Mouse (Mus musculus) spleen, adult 2 months (tissue): ENCODE results near the gene Unc45b. TPM values are rescaled to one million over a fixed set of nuclear protein-coding genes. Genes with fewer than 3 reads are reported as not detected.
A peak's percentile ranks its signal among the peaks of the same experiment; 100 is the strongest.
"Not testable (repeated sequence)": the region's sequence is repeated elsewhere in the genome, so short reads cannot be mapped to it uniquely, and the experiment has no call there.

Source experiments
- DNase-seq, 2 experiments: peaks; one replicate each; pipeline versions ENCODE4 v3.0.0 to v3.0.0-alpha.2; 2012 to 2021; ENCODE audit warnings: low spot score in 2 of 2, low read depth in 1 of 2
- H3K27ac ChIP-seq: fragments of 200-500 bp; 2 replicates; pipeline ENCODE4 v1.5.1; 2012; ENCODE audit warnings: low read length, inconsistent platforms; ENCODE audit not compliant: insufficient read depth
- H3K27me3 ChIP-seq: fragments of 200-500 bp; 2 replicates; pipeline ENCODE4 v1.6.1; 2012; ENCODE audit warnings: mild to moderate bottlenecking, moderate library complexity, low read length, inconsistent platforms; ENCODE audit not compliant: control insufficient read depth, insufficient read depth
- H3K36me3 ChIP-seq: fragments of 200-500 bp; 2 replicates; pipeline ENCODE4 v1.6.1; 2012; ENCODE audit warnings: mild to moderate bottlenecking, low read length, inconsistent platforms; ENCODE audit not compliant: control insufficient read depth, insufficient read depth
- H3K4me1 ChIP-seq: fragments of 200-500 bp; 2 replicates; pipeline ENCODE4 v1.6.1; 2011; ENCODE audit warnings: inconsistent platforms; ENCODE audit not compliant: control insufficient read depth, insufficient read depth, insufficient read length
- H3K4me3 ChIP-seq: fragments of 200-500 bp; 2 replicates; pipeline ENCODE4 v1.5.1; 2011; ENCODE audit warnings: mild to moderate bottlenecking, inconsistent platforms; ENCODE audit not compliant: insufficient read depth, insufficient read length; ENCODE audit errors: extremely low read depth
- CTCF ChIP-seq: fragments of 200-500 bp; IDR thresholded peaks from 2 replicates; pipeline ENCODE4 v1.5.1; 2011; ENCODE audit warnings: mild to moderate bottlenecking, inconsistent platforms; ENCODE audit not compliant: insufficient read depth, insufficient read length, insufficient replicate concordance; ENCODE audit errors: extremely low read depth
- POLR2A ChIP-seq: fragments of 200-500 bp; IDR thresholded peaks from 2 replicates; pipeline ENCODE4 v1.6.1; 2011; ENCODE audit warnings: low read depth, low read length, inconsistent platforms
- WGBS: fragments of 180-500 bp; shearing (Covaris S2); methylation state at CpG from one replicate; pipeline ENCODE4 v1.1.7; 2018; 5-methylcytosine and 5-hydroxymethylcytosine counted together
- polyA plus RNA-seq: library from polyadenylated mRNA; depleted of rRNA; stranded (reverse); fragments of >200 nt; gene quantifications from 2 replicates; pipeline ENCODE4 v1.2.3, GENCODE M21; 2012

The Unc45b gene
- polyA plus RNA-seq, 1 experiment: 0.82 TPM

DNA sequence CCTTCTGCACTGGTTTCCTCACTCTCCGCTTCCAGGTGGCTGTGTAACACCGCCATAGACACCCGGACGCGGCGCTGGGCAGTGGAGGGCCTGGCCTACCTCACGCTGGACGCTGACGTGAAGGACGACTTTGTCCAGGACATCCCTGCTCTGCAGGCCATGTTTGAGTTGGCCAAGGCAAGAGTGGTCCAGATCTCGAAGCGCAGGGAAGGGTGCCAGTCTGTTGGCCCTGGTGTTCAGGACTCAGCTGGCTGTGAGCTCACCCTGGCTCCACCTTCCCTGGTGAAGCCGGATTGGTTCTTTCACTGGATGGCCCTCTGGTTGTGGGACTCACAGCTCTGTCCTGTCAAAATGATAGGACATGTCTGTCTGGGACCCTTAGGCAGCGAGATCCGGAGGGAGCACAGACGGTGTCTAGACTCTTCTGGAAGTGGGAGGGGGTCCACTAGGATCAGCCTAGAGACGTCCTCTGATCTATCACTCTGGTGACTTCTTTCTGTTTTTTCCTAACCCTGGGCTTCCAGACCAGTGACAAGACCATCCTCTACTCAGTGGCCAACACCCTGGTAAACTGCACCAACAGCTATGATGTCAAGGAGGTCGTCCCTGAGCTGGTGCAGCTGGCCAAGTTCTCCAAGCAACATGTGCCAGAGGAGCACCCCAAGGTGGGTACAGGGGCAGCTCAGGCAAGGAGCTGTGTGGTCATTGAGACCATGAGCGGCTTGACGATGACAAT lies 18.7 kb downstream of the Unc45b start:
- no peak overlapping the region for H3K4me3 ChIP-seq
- DNase-seq: no peak
- 75% methylated on average over 20 of the region's 20 CpGs for WGBS
- H3K4me1 ChIP-seq: peaks cover 7% of the 10 kb centered on the region
- peaks cover 18% of the 10 kb centered on the region for H3K27me3 ChIP-seq
- no peak overlapping the region for H3K27ac ChIP-seq
- TF ChIP-seq POLR2A (no peak), CTCF (no peak)
- H3K36me3 ChIP-seq: no peaks in the 10 kb centered on the region

DNA sequence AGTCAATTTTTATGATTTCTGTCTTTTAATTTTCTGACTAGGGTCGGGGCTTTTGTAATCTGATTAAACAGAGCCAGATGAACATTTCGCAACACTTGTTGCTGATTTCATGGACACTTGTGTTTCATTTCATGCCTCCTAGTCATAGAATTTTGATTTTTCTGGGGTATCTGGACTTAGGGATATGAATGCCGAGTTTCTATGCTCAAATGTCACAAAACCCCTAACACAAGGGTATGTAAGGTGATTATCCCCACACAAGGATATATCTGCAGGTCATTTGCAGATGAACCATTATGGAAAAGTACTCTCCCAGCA lies 19.2 kb downstream of the Unc45b start:
- Histone ChIP-seq H3K4me3 (no peak overlapping the region), H3K27me3 (peaks cover 22% of the 10 kb centered on the region), H3K36me3 (no peaks in the 10 kb centered on the region), H3K27ac (no peak overlapping the region), H3K4me1 (peaks cover 7% of the 10 kb centered on the region)
- no peak for DNase-seq
- WGBS: 41% methylated on average over 3 of the region's 3 CpGs
- TF ChIP-seq POLR2A (no peak), CTCF (no peak)

DNA sequence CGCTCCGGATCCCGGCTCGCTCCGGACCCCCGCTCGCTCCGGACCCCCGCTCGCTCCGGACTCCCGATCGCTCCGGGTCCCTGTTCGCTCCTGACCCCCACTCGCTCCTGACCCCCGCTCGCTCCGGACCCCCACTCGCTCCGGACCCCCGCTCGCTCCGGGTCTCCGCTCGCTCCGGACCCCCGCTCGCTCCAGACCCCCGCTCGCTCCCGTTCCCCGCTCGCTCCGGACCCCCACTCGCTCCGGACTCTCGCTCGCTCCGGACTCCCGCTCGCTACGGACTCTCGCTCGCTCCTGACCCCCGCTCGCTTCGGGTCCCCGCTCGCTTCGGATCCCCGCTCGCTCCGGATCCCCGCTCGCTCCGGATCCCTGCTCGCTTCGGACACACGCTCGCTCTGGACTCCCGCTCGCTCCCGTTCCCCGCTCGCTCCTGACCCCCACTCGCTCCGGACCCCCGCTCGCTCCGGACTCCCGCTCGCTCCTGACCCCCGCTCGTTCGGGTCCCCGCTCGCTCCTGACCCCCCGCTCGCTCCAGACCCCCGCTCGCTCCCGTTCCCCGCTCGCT lies 20.1 kb downstream of the Unc45b start:
- DNase-seq, H3K36me3 ChIP-seq, H3K4me1 ChIP-seq, H3K27ac ChIP-seq, H3K4me3 ChIP-seq: not testable (repeated sequence)
- WGBS: 12% methylated on average over 84 of the region's 85 CpGs
- H3K27me3 ChIP-seq: peaks cover 24% of the 10 kb centered on the region

DNA sequence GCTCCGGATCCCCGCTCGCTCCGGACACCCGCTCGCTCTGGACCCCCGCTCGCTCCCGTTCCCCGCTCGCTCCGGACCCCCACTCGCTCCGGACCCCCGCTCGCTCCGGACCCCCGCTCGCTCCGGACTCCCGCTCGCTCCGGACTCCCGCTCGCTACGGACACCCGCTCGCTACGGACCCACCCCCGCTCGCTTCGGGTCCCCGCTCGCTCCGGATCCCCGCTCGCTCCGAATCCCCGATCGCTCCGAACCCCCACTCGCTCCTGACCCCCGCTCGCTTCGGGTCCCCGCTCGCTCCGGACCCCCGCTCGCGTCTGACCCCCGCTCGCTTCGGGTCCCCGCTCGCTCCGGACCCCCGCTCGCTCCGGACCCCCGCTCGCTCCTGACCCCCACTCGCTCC lies 20.8 kb downstream of the Unc45b start:
- H3K27ac ChIP-seq, H3K4me1 ChIP-seq, H3K36me3 ChIP-seq, DNase-seq: not testable (repeated sequence)
- 8% methylated on average over 61 of the region's 63 CpGs for WGBS
- Histone ChIP-seq H3K27me3 (peaks cover 26% of the 10 kb centered on the region), H3K4me3 (0 out of 2 replicates have a peak overlapping the region, but pooled peaks have one; percentile 27)

DNA sequence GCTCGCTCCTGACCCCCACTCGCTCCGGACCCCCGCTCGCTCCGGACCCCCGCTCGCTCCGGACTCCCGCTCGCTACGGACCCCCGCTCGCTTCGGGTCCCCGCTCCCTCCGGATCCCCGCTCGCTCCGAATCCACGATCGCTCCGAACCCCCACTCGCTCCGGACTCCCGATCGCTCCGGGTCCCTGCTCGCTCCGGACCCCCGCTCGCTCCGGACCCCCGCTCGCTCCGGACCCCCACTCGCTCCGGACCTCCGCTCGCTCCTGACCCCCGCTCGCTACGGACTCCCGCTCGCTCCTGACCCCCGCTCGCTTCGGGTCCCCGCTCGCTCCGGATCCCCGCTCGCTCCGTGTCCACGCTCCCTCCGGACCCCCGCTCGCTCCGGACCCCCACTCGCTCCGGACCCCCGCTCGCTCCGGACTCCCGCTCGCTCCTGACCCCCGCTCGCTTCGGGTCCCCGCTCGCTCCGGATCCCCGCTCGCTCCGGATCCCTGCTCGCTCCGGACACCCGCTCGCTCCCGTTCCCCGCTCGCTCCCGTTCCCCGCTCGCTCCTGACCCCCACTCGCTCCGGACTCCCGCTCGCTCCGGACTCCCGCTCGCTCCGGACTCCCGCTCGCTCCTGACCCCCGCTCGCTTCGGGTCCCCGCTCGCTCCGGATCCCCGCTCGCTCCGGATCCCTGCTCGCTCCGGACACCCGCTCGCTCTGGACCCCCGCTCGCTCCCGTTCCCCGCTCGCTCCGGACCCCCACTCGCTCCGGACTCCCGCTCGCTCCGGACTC lies 21.5 kb downstream of the Unc45b start:
- WGBS: 4% methylated on average over 110 of the region's 119 CpGs
- DNase-seq, H3K27ac ChIP-seq, H3K4me1 ChIP-seq, H3K36me3 ChIP-seq: not testable (repeated sequence)
- peak overlapping the region; percentile 30; the same call in 1 of the 2 replicates for H3K4me3 ChIP-seq
- H3K27me3 ChIP-seq: peaks cover 26% of the 10 kb centered on the region

DNA sequence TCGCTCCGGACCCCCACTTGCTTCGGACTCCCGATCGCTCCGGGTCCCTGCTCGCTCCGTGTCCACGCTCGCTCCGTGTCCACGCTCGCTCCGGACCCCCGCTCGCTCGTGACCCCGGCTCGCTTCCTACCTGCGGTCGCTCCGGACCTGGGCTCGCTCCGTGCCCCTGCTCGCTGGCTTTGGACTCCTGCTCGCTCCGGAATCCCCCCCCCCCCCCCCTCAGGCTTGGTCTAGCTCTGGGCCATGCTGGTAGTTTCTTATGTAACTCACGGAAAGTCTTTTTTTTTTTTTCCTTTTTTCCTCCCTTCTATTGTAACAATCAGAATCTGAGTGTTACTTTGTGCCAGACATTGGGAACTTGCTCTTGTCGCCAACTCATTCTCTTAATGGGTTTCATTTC lies 22.8 kb downstream of the Unc45b start:
- H3K27me3 ChIP-seq: peaks cover 26% of the 10 kb centered on the region
- H3K4me3 ChIP-seq: peak overlapping the region; percentile 50
- no peaks in the 10 kb centered on the region for H3K36me3 ChIP-seq
- peaks cover 7% of the 10 kb centered on the region for H3K4me1 ChIP-seq
- no peak overlapping the region for H3K27ac ChIP-seq
- TF ChIP-seq POLR2A (no peak), CTCF (no peak)
- DNase-seq: no peak
- 3% methylated on average over 29 of the region's 29 CpGs for WGBS

DNA sequence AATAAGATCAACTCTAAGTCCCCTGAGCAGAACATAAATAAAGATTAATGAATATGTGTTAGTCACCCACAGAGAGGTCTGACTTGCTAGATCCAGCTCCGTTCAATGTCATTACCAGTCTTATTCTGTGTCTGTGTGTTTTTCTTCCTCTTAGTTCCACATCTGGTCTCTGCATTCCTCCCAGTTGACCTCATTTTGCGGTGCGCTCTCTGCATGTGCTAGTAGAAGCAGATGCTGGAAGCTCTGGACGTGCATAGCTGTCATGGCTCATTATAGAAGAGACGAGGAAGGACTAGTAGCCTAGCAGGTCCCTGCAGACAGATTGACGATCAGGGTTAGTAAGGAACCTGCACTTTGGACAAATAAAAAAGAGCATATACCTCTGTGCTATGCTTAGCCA lies 33.0 kb downstream of the Unc45b start:
- TF ChIP-seq CTCF: no peak
- TF ChIP-seq POLR2A: no peak
- 0 out of 2 replicates have a peak, but pooled peaks cover 3% of the 10 kb centered on the region for H3K4me1 ChIP-seq
- 71% methylated on average over 6 of the region's 6 CpGs for WGBS
- no peak overlapping the region for H3K4me3 ChIP-seq
- H3K27ac ChIP-seq: no peak overlapping the region
- no peaks in the 10 kb centered on the region for H3K27me3 ChIP-seq
- no peaks in the 10 kb centered on the region for H3K36me3 ChIP-seq
- DNase-seq: no peak
